Mouse (Mus musculus): Measurements from ENCODE around the gene Nox1. TPM values are rescaled to one million over a fixed set of nuclear protein-coding genes. Genes with fewer than 3 reads are reported as not detected.

Nox1 gene
- polyA plus RNA-seq (2014; fragmentation: Illumina TruSeq; extraction: RNeasy Lipid Tissue Mini Kit (QIAGEN cat#74804); ENCODE audit: low read depth, low replicate concordance), result not detected

DNA sequence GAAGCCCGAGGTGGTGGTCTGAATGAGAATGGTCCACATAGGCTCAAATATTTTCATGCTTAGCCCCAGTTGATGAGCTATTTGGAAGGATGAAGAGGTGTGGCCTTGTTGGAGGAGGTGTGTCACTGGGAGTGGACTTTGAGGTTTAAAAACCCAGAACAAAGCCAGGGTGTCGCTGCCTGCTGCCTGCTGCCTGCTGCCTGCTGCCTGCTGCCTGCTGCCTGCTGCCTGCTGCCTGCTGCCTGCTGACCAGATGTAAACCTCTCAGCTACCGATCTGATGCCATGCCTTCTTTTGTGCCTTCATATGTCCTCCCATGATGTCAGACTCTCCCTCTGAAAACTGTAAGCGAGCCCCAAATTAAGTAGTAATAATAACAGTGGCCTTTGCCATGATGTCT, at the start of gene Nox1:
TSS of gene Nox1 (minus strand) at position 101 of the 400 bp plus-strand sequence.

GRCm38 (mm10) chrX:134187201-134187600, 34.6 kb downstream of the Nox1 start, which contains the start of gene Arl13a:
Gene Arl13a (plus strand): TSS chrX:134187501.

GRCm38 (mm10) chrX:134162043-134162720, 59.6 kb downstream of the Nox1 start, which contains the start of gene Xkrx:
Gene Xkrx (minus strand): TSS chrX:134162076.

GRCm38 (mm10) chrX:134058987-134059712, 162.6 kb downstream of the Nox1 start, which contains the start of gene Cstf2:
Gene Cstf2 (plus strand): TSS chrX:134059187.

Other genes with a start within 250 kb of the Nox1 start
- 20.3 TPM for gene Sytl4, start 240.1 kb downstream of the Nox1 start, polyA plus RNA-seq (2014; fragmentation: Illumina TruSeq; extraction: RNeasy Lipid Tissue Mini Kit (QIAGEN cat#74804); ENCODE audit: low read depth, low replicate concordance)
- 95.3 TPM for gene Cstf2, start 162.8 kb downstream of the Nox1 start, polyA plus RNA-seq (2014; fragmentation: Illumina TruSeq; extraction: RNeasy Lipid Tissue Mini Kit (QIAGEN cat#74804); ENCODE audit: low read depth, low replicate concordance)
- 0.20 TPM for gene Xkrx, start 59.9 kb downstream of the Nox1 start, polyA plus RNA-seq (2014; fragmentation: Illumina TruSeq; extraction: RNeasy Lipid Tissue Mini Kit (QIAGEN cat#74804); ENCODE audit: low read depth, low replicate concordance)
- gene Arl13a, start 34.5 kb downstream of the Nox1 start, polyA plus RNA-seq (2014; fragmentation: Illumina TruSeq; extraction: RNeasy Lipid Tissue Mini Kit (QIAGEN cat#74804); ENCODE audit: low read depth, low replicate concordance), result 76.6 TPM
- 6.8 TPM for gene Trmt2b, start 55.0 kb upstream of the Nox1 start, polyA plus RNA-seq (2014; fragmentation: Illumina TruSeq; extraction: RNeasy Lipid Tissue Mini Kit (QIAGEN cat#74804); ENCODE audit: low read depth, low replicate concordance)
- 47.6 TPM for gene Tmem35a, start 73.3 kb upstream of the Nox1 start, polyA plus RNA-seq (2014; fragmentation: Illumina TruSeq; extraction: RNeasy Lipid Tissue Mini Kit (QIAGEN cat#74804); ENCODE audit: low read depth, low replicate concordance)
- 20.9 TPM for gene Cenpi, start 86.1 kb upstream of the Nox1 start, polyA plus RNA-seq (2014; fragmentation: Illumina TruSeq; extraction: RNeasy Lipid Tissue Mini Kit (QIAGEN cat#74804); ENCODE audit: low read depth, low replicate concordance)
- gene Drp2, start 182.6 kb upstream of the Nox1 start, polyA plus RNA-seq (2014; fragmentation: Illumina TruSeq; extraction: RNeasy Lipid Tissue Mini Kit (QIAGEN cat#74804); ENCODE audit: low read depth, low replicate concordance), result 3.3 TPM

Data from testis, adult 10 weeks (tissue).